Mouse (Mus musculus) mouse trophoblast stem cell (cell line): ENCODE results near the gene Camta1.

Source experiments
- in situ Hi-C, 2 experiments: fragments of 300-500 bp; cut with MseI, MboI; formaldehyde crosslinking; loops; 2 replicates in 1 of 2; 3 replicates in 1 of 2; pipeline ENCODE4 v1.15.1; 2025

Camta1 gene

DNA sequence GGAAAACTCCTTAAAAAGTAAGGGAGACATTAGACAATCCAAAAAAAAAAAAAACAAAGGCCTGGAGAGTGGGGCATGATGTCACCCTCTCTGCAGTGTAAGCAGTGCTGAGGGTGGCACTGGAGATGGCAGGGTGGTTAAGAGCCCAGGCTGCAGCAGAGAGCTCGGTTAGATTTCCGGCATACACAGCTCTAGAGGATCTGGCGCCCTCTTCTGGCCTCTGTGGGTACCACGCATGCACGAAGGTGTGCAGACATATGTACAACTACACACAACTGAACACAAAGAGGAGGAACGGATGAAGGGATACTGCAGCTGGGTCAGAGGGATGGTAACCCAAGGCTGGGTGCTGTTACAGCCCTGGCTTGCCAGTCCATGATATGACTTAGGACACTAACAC lies 854.7 kb downstream of the Camta1 start:
- in situ Hi-C loops: no loop called here

DNA sequence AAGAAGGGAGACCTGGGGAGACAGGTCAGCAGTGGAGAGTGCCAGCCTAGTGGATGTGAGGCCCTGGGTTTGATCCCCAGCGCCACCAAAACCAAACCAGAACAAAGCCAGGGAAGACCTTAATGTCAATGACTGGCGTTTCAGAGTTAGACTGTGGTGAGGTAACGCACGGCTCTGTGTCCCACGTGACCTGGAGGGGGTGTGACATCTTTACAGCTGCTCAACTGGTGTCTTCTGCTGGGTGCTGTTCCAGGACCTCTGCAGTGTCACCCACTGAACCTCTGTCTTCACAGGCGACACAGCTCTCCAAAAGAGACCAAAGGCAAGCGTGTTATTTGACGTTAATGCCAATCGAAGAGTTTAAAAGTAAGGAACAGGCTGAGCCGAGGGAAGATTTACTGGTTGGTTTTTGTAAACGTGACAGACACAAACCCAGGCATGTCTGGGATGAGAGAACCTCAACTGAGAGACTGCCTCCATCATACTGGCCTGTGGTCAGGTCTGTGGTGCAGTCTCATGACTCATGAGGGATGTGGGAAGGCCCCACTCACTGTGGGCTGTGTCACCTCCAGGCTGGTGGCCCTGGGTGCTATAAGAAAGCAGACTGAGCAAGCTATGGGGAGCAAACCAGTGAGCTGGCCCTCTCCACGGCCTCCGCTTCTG lies 855.9 kb downstream of the Camta1 start:
- in situ Hi-C loops: no loop called here

DNA sequence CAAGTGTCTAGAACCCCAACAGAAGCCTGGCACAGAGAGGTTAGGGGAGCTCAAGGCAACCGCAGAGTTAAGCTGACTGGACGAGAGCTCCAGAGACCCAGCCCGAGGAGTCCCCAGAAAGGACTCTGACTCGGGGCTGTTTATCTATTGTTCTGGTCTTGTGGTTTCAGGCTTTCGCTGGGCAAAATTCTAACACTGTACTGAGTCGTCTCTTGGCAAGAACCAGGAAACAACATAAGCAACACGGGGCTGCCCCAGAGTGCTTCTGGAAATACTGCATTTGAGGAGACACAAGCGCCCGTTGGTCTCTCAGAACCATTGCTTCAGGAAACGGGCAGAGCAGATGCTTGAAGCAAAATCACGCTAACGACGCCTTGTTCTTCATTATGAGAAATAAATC lies 860.3 kb downstream of the Camta1 start:
- in situ Hi-C loops: no loop called here

DNA sequence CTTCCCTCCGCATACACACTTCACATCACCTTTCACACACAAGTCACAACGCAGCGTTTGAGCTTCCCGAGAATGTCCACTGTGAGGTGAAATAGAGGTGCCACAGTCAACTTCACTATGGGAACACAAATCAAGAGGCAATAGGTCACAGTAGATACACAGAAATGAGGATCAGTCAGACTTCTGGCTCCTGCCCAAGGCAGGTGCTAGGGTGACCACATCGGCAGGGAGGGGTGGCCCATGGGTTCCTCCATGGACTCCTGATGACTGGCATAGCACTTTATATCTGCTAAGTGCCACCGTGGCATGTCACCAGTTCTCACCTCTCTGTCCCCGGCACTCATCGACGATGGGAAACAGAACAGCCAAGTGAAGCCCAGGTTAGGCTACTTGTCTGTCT lies 863.0 kb downstream of the Camta1 start:
- in situ Hi-C loops: no loop called here

DNA sequence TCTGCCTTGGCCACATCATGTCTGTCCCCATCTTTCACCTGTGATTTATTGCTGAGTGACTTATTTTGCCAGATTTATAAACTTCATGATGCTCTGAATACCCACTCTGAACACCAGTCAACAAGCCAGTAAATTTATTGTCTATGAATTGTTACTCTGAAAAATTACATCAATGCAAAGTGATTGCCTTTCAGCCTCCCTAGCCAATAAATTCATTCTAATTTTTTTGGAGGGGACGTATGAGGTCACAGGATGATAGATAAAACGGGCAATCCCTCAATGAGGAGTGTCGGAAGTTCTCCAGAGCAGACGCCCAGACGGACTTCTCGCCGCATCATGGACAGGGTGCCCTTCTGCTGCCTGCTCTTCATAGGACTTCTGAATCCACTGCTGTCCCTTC lies 864.9 kb downstream of the Camta1 start, which contains the start of gene Uts2:
Gene Uts2 (plus strand): TSS at position 301 of the 400 bp plus-strand sequence.
- in situ Hi-C loops: no loop called here

DNA sequence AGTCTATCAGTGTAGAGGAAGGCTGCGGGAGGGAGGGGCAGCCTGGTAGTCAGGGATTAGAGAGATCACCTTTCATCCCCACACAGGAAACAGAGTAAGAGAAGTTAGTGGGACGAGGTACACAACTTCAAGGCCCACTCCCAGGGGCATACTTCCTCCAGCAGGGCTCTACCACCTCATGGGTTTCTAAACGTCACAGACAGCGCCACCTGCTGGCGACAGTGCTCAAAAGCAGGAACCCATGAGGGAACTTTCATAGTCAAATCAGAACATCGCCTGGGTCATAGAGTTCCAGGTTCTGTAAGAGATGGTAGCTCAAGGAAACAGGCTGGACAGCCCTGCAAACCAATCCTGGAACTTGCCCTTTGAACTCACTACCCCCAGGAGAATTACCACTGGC lies 871.5 kb downstream of the Camta1 start:
- in situ Hi-C loops: no loop called here

DNA sequence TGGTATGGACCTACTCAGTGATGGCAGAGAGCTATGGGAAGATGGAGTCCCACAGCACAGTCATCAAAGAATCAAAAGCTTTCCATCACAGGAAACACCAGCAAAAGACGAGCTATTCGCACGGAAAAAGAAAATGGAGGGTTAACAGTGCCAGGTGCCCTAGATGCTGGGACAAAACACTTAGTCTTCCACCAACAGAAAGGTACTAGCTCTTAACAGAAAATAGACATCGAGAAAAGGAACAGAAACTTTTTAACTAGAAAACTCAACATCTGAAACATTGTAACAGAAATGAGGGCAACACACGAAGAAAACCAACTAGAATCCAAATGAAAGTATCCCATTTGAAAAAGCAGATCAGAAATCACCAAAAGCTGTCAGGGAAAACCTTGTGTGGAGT lies 881.5 kb downstream of the Camta1 start:
- in situ Hi-C loops: no loop called here

DNA sequence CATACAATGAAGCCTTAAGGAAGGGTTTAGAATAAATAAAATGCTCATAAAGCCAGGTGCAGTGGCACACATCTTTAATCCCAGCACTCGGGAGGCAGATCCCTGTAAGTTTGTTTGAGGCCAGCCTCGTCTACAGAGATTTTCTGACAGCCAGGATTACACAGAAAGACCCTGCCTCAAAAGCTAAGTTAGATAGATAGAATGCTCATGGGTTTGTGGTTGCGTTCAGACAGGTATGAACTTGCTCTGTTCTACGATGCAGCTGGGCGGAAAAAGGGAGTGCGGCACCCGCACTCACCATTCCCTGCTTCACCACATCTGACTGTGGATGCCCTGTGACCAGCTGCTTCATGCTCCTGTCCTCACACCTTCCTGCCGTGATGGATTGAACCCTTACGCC lies 882.2 kb downstream of the Camta1 start:
- in situ Hi-C loops: no loop called here

DNA sequence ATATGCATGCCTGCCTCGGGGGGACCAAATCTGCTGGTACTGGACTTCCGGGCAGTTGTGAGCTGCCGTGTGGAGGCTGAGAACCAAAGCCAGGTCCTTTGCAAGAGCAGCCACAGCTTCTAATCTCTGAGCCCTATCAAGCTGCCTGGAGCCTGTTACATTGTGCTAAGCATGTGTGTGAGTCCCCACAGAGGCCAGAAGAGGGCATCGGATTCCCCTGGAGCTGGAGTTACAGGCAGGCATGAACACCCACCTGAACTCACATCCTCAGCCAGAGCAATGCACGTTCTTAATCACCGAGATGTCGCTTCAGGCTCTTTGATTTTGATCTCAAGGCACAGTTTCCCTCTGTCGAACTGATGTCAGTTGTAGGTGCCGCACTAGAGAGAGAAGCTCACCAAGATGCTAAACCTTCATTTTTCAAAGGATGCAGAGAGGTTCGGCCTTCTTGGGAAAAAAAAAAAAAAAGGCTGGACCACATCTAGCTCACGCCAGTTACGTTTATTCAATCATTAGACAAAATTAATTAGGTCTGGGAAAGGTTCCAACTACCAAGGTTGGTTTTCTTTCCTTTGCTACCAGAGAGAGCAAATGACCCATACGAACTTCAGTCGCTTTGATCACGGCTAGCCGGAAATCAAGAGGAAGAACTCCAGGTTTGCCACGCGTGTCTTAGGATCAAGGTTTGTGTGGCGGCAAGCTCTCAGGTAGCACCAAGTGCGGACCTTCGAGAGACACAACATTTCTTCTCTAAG lies 883.3 kb downstream of the Camta1 start:
- in situ Hi-C loops: no loop called here

DNA sequence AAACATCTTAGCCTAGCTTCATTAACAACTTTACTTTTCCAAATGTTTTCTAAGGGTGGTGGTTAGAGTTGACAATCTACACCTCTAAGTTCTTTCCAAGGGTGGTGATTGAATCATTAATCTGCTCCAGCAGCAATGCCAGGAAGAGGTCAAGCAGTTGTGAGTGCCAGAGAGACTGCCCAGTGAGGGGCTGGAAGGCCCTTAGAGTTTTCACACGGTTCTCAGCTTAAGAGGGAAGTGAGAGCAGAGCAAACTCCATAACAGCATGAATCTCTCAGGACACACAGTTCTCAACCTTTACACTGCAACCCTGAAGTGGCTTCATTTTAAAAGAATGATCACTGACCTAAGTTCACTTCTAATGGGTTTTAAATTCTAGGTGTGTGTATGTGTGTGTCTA lies 886.5 kb downstream of the Camta1 start:
- in situ Hi-C loops: no loop called here

DNA sequence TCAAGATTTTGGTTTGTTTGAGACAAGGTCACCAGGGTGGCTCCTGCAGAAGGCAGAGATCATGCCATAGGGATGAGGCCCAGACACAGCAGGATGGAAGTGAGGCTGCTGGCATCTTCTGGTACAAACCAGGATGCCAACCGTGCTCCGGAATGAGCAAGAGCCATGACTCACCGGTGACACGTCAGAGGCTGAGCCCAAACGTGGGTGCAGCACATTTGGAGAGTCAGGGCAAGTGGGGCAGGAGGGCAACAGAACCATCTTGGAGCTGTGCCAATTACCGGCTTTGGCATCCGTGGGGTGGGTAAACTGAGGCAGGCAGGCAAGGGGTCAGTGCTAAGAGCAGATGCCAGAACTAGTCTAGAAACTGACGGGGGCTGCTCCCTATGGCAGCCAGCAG lies 888.4 kb downstream of the Camta1 start:
- in situ Hi-C loops: no loop called here

DNA sequence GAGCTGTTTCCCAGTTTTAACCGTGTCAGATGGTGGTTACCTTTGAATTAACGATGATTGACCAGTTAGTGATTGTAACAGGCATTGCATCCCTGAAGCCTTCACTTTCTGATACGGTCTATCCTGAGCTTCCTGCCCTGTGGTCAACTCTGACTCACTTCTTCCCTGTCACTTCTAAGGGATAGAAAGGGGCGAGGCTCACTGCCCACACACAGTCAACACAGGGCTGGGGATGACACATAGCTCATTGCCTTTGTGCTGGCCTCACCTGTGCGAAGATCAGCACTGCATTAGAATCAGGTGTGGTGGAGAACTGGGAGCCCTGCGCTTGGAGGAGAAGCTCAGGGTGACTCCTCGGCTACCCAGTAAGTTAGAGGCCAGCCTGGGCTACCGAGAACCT lies 892.7 kb downstream of the Camta1 start:
- in situ Hi-C loops: no loop called here

DNA sequence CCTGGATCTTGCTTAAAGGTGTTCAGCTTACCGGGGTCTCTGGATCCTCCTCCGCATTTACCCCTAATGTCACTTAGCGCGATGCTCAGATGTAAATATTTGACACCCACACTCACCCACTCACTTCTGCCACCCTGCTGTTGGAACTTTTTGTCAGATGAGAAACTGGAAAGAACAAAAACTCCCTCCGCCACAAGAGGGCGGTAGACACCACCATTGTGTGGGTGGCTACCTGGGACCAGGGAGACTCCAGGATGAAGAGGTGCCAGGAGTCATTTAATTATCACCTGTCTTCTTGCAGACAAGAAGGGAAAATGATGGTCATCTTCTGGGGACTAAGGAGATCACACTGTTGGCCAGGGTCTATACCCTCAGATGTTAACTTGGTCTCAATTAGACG lies 895.1 kb downstream of the Camta1 start:
- in situ Hi-C loops: no loop called here

DNA sequence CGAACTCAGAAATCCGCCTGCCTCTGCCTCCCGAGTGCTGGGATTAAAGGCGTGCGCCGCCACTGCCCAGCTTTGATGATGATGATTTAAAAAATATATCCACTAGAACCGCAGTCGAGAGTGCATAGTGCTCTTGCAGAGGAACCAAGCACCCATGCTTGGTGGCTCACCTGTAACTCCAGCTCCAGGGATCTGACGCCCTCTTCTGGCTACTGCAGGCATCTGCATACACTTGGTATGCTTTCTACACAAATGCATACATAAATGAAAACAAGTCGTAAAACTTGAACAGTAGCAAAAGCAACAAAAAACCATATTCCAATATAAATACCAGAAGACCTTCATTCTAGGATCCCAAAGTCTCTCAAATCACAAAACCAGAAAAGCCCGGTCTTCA lies 896.1 kb downstream of the Camta1 start:
- in situ Hi-C loops: no loop called here

DNA sequence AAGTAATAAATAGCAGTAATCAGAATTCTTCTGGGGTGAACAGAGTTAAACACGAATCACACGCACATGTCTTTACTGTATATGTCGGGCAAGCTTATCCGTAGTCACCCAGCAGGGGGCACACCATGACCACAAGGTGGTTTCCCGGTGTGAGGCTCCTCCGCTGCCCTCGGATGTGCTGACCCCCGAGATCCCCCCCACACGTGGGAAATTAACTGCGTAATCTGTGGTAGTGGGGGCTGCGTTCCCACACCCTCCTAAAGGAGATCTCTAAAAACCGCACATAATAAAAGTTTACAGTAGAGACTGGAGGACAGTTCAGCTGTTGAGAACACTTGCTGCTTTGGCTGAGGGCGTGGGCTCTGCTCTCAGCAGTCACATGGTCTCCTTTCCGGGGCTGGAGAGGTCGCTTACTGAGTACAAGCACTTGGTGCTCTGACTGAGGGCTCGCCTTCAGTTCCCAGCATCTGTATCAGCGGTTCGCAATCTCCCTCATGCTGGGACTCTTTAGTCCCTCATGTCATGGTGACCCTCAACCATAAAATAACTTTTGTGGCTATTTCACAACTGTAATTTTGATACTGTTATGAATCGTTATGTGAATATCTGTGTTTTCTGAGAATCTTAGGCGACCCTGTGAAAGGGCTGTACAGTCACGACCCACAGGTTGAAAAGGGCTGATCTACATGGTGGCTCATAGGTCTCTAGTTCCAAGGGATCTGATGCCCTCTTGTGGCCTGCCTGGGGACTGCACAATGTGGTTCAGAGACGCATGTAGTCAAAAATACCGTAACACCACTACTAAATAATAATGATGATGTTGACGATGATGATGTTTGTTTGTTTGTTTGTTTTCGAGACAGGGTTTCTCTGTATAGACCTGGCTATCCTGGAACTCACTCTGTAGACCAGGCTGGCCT lies 896.8 kb downstream of the Camta1 start:
- in situ Hi-C loops: no loop called here

DNA sequence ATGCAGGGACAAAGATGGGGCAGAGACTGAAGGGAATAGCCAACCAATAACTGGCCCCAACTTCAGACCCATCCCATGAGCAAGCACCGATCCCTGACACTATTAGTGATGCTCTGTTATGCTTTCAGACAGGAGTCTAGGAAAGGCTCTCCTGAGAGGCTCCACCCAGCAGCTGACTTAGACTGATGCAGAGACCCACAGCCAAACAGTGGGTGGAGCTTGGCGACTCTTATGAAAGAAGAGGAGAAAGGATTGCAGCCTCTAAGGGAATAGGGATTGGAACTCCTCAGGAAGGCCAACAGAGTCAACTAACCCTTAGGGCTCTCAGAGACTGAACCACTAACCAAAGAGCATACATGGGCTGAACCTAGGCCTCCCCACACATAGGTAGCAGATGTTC lies 898.0 kb downstream of the Camta1 start:
- in situ Hi-C loops: no loop called here

DNA sequence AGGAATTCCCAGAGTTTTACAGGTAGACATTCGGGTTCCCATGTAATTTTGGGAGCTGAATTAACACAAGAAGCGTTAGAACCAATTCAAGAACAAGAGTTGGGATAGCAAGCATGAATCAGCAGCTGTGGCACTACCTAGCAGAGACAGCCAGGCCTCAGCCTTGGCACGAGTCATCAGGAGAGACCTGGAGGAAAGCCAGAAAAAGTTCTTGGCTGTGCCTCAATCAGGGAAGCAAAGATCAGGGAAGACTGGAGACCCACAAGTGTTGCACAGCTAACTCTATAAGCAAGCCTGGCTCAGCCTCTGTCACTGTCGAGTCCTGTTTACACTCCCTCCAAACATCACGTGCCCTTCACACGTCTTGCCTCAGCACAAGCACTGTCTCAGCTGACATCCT lies 899.4 kb downstream of the Camta1 start:
- in situ Hi-C loops: no loop called here

DNA sequence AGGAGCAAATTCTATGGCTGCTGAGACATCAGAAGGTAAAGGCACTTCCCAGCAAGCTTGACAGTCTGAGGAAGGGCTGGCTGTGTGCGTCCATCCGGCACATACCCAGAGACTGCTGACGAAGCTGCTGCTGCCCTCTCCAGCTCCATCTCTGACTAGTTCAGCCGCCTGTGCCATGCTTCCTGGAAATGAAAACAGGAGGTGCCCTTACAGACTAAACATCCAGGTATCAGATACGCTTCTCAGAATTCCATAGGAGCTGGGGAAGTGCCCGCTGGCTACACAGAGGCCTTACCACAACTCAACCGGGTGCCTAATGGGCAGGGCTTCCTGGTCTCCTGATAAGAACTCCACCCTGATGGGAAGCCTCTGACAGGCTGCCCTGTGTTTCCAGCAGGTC lies 903.1 kb downstream of the Camta1 start:
- in situ Hi-C loops: no loop called here

DNA sequence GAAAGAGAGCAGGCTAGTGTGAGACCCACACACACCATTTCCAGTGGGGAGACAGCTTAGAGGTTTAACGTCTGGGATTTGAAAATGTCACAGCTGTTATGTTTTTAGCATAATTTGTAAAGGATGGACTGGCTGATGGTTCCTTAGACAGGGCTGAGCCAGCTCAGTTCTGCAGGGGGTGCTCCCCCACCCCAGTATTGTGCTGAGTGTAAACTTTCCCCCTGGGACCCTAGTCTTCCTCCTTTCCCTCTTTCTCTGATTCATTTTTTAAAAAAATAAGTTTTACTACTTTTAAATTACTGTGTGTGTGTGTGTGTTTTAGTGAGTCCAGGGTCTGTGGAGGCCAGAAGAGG lies 904.6 kb downstream of the Camta1 start:
- in situ Hi-C loops: no loop called here

DNA sequence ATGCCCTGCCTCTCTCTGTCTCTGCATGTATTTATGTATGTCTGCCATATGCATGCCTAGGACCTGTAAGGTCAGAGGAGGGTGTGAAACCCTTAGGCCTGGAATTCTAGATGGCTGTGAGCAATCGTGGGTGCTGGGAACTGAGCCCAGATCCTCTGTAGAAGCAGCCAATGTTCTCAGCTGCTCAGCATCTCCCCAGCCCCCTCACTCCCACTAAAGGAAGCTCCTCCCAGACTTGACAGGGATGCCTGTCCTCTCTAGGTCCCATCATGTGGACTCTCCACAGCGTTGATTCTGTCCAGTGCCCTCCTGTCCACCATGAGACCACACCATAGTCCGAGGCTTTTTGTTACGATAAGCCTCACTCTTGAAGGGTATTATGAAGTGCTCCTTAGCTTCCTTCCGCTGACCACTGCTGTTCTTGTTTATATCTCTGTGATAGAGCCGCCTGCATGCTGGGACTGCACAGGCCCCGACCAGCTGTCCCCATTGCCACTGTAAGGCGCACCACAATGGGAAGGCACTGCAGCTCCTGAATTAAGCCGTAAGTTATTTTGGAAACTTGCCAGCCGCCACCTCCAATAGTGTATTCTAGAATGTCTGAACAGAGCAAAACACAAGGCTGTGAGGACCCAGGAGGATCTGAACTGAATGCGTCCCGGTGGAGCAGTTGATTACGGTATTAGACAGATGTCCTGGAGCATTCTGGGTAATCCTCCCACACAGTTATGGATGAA lies 905.1 kb downstream of the Camta1 start:
- in situ Hi-C loops: no loop called here

DNA sequence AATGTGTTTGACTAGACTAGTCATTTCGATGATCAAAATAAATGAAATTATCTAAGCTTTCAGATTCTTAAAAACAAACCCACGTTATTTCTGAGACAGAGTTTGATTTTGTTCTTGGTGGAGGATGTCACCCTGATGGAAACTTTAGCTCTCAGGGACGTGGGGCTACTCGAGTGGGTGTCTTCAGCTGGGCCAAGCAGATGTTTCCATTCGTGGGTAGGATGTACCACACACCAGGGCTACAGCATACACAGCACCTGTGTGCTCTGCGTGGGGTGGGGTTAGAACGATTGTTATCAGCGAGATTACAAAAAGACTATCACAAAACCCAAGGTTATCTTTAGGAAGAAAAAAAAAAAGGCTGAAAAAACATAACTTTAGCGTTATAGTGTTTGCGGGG lies 910.7 kb downstream of the Camta1 start:
- in situ Hi-C loops: no loop called here

DNA sequence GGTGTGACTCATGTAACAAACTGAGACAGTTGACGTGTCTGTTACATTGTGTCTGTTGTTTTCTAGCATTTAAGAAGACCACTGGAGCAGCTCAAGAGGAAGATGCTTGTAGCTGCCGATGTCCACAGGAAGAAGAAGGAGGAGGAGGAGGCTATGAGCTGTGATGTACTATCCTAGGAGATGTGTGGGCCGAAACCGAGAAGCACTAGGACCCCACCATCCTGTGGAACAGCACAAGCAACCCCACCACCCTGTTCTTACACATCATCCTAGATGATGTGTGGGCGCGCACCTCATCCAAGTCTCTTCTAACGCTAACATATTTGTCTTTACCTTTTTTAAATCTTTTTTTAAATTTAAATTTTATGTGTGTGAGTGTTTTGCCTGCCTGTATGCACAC lies 917.0 kb downstream of the Camta1 start:
- in situ Hi-C loops: no loop called here
